Mouse (Mus musculus): ENCODE results near the gene Nr4a1.

DNA sequence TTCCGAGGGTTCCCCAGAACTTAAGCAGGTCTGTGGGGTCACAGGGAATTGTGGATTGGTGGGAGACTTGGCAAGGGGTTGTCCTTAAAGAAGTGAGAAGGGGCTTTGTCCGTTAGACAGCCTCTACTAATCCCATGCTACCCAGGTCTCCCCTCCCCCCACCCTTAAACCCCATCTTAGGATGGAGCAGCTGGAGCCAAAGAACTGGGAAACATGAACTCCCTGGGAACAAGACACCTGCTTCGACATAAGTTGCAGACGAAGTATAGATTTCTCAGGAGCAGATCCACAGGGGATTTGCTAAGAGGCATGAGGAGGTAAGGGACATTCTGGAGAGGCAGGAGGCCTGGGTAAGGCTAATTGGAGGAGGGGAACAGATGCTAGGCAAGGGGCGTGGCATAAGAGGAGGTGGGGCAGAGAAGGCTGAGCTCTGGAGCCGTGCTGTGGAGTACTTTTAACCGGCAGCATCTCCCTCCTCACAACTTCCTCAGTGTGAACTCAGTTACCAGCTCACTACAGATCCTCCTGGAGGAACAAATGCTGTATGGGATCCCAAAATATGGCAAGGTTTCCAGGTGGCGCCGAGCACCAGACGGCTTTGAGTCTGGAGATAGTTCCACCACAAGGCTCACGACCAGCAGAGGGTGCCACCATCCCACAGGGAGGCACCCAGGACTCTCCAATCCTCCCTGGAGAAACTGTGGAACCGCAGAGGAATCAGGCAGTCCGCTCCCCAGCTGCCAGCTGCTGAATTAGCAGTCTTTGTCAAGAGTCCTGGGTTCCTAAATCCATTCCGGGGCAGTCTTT is 32.6 kb upstream of the Nr4a1 start:
- TF ChIP-seq POLR2A (IDR thresholded peaks at IDR 0.05; ENCODE audit: insufficient read depth, low read depth, low read length) (no peak), CTCF (IDR thresholded peaks at IDR 0.05; ENCODE audit: insufficient read depth, low read depth, low read length) (peak; percentile 83; the same call in 1 of the 2 replicates)

All from olfactory bulb, adult 2 months (tissue).